Mouse (Mus musculus) ES-E14 (cell line): Measurements from ENCODE around the gene Sycp2. TPM values are rescaled to one million over a fixed set of nuclear protein-coding genes. Genes with fewer than 3 reads are reported as not detected.

ENCODE experiments used
- DNase-seq: peaks from one replicate; pipeline ENCODE4 v3.0.0-alpha.2; 2013; ENCODE audit warnings: low read depth, low spot score
- H3K27ac ChIP-seq: 2 replicates; pipeline ENCODE4 v1.5.1; 2012; ENCODE audit warnings: low read depth, mild to moderate bottlenecking, low read length, moderate library complexity, mixed read lengths; ENCODE audit not compliant: poor library complexity, insufficient read depth, severe bottlenecking
- H3K36me3 ChIP-seq: 2 replicates; pipeline ENCODE4 v1.6.1; 2012; ENCODE audit warnings: mild to moderate bottlenecking, low read length, moderate library complexity, mixed read lengths; ENCODE audit not compliant: control insufficient read depth, poor library complexity, insufficient read depth, severe bottlenecking
- H3K4me1 ChIP-seq, 2 experiments: fragments of 150-350 bp in 1 of 2; sonication (generic) in 1 of 2; 2 replicates each; pipeline ENCODE4 v1.6.1; 2012; ENCODE audit warnings: low read length in 2 of 2, mild to moderate bottlenecking in 1 of 2, mixed read lengths in 1 of 2; ENCODE audit not compliant: control insufficient read depth in 2 of 2, insufficient read depth in 2 of 2, poor library complexity in 1 of 2
- H3K4me3 ChIP-seq, 2 experiments: fragments of 150-350 bp in 1 of 2; sonication (generic) in 1 of 2; 2 replicates each; pipeline ENCODE4 v1.5.1; 2012; ENCODE audit warnings: low read length in 2 of 2, low read depth in 1 of 2, mild to moderate bottlenecking in 1 of 2, mixed read lengths in 1 of 2; ENCODE audit not compliant: insufficient read depth in 1 of 2, poor library complexity in 1 of 2, severe bottlenecking in 1 of 2
- H3K9ac ChIP-seq: 2 replicates; pipeline ENCODE4 v1.6.1; 2012; ENCODE audit warnings: low read depth, mild to moderate bottlenecking, low read length, mixed read lengths; ENCODE audit not compliant: poor library complexity, insufficient read depth, severe bottlenecking
- H3K9me3 ChIP-seq: fragments of 150-350 bp; sonication (generic); 2 replicates; pipeline ENCODE4 v1.6.1; 2012; ENCODE audit warnings: low read depth, mild to moderate bottlenecking, low read length; ENCODE audit not compliant: control insufficient read depth, insufficient read depth
- CHD2 ChIP-seq: IDR thresholded peaks from 2 replicates; pipeline ENCODE4 v1.6.1; 2014; ENCODE audit warnings: mild to moderate bottlenecking, low read depth, low read length, inconsistent platforms
- HCFC1 ChIP-seq: IDR thresholded peaks from 2 replicates; pipeline ENCODE4 v1.6.1; 2012; ENCODE audit warnings: low read length, inconsistent platforms, borderline replicate concordance; ENCODE audit not compliant: insufficient read depth
- MAFK ChIP-seq: IDR thresholded peaks from 2 replicates; pipeline ENCODE4 v1.6.1; 2014; ENCODE audit warnings: mild to moderate bottlenecking, low read depth, low read length, inconsistent platforms; ENCODE audit not compliant: insufficient read depth
- ZC3H11A ChIP-seq: IDR thresholded peaks from 2 replicates; pipeline ENCODE4 v1.6.1; 2012; ENCODE audit warnings: low read depth, mild to moderate bottlenecking, inconsistent platforms, low read length, borderline replicate concordance
- ZNF384 ChIP-seq: IDR thresholded peaks from 2 replicates; pipeline ENCODE4 v1.6.1; 2012; ENCODE audit warnings: low read depth, low read length, inconsistent platforms
- in situ Hi-C, 2 experiments: fragments of 600-800 bp; cut with MboI; formaldehyde crosslinking; loops; one replicate each; pipeline ENCODE4 v1.15.1; 2025; ENCODE audit warnings: low sequenced_read_pairs in 2 of 2, inconsistent platforms in 1 of 2; ENCODE audit not compliant: unreplicated experiment in 2 of 2
- total RNA-seq: library from RNA; depleted of rRNA; stranded (reverse); fragments of 300-350 nt; gene quantifications from 2 replicates; pipeline ENCODE4 v1.2.3, GENCODE M21; 2012

The Sycp2 gene
- total RNA-seq, 1 experiment: 1.4 TPM

DNA sequence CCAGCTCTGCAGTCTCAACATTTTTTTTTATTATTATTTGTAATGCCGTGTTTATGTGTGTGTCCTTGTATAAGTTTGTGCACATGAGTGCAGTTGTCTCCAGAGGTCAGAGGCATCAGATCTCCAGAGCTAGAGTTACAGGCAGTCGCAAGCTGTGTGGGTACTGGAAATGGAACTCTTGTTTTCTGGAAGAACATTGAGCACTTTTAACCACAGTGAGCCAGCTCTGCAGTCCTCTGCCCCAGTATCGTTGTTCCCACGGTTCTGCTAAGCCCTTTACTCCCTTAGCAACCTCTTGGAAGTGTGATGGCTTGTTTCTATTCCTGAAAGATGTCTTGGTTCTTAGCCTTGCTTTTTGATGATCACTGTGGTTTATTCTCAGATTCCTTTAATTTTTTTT is 41.9 kb upstream of the Sycp2 start:
- in situ Hi-C loops: no loop called here
- H3K9ac ChIP-seq: no peak overlapping the region
- H3K4me3 ChIP-seq: no peak overlapping the region
- TF ChIP-seq ZC3H11A (no peak), ZNF384 (no peak), HCFC1 (no peak), MAFK (no peak), CHD2 (no peak)
- no peaks in the 10 kb centered on the region for H3K36me3 ChIP-seq
- DNase-seq: no peak
- no peaks in the 10 kb centered on the region for H3K9me3 ChIP-seq
- no peaks in the 10 kb centered on the region for H3K4me1 ChIP-seq
- no peak overlapping the region for H3K27ac ChIP-seq

DNA sequence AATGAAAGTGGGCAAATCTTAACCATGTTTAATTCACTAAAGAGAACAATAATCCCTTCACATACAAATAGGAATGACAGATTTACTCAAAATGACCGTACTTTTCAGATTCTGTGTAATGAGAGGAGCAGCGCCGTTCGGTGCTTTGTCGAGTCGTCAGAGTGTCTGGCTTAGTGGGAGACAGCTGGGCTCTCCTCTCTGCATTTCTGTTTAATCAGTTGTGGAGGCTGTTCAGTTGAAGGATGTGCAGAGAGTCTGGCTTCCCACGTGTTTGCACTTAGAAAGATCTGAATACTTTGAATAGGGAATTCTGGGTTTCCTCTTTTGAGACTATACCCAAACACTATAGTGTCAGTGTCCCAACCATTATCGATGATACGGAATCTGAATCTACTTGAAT is 29.8 kb upstream of the Sycp2 start:
- Histone ChIP-seq H3K36me3 (no peaks in the 10 kb centered on the region), H3K4me3 (no peak overlapping the region), H3K9ac (no peak overlapping the region), H3K4me1 (no peaks in the 10 kb centered on the region), H3K27ac (no peak overlapping the region), H3K9me3 (no peaks in the 10 kb centered on the region)
- in situ Hi-C loops: no loop called here
- DNase-seq: no peak
- TF ChIP-seq MAFK (no peak), ZNF384 (no peak), ZC3H11A (no peak), HCFC1 (no peak), CHD2 (no peak)

DNA sequence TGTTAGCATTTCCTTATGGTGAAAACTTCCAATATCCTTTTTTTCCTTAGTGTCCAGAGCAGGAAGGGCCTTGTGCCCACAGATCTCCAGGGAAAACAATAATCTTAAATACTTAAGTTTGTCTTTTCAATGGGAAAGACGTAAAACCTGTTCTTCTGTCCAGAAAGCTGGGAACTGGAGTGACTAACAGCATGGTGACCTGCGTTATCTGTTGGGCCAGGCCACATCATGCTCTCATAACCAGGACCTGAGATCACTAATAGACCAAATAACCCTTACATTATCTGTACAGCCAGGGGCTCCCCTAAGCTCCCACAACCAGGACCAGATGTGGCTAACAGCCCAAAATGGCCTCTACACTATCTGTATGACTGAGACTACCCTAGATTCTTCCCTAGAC is 26.4 kb upstream of the Sycp2 start:
- DNase-seq: no peak
- TF ChIP-seq CHD2 (no peak), HCFC1 (no peak), MAFK (no peak), ZC3H11A (no peak), ZNF384 (no peak)
- Histone ChIP-seq H3K4me1 (no peaks in the 10 kb centered on the region), H3K36me3 (no peaks in the 10 kb centered on the region), H3K9me3 (no peaks in the 10 kb centered on the region), H3K27ac (no peak overlapping the region), H3K9ac (no peak overlapping the region), H3K4me3 (no peak overlapping the region)
- in situ Hi-C loops: no loop called here

DNA sequence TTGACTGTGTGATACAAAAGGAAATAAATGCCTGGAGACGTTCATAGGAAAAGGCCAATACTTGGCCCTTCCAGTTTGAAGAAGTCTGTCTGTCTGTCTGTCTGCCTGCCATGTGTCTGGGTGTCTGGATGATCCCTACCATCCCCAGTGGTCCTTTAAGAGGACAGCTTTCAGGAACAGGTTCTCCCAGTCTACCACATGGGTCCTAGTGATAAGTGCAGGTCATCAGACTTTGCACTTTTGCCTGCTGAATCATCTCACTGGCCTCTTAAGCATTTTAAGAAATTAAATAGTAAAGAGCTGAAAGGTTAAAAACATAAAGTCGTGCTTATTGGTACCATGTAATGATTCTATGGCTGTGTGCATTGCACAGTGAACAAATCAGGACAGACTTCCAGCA is 26.0 kb upstream of the Sycp2 start:
- in situ Hi-C loops: no loop called here

DNA sequence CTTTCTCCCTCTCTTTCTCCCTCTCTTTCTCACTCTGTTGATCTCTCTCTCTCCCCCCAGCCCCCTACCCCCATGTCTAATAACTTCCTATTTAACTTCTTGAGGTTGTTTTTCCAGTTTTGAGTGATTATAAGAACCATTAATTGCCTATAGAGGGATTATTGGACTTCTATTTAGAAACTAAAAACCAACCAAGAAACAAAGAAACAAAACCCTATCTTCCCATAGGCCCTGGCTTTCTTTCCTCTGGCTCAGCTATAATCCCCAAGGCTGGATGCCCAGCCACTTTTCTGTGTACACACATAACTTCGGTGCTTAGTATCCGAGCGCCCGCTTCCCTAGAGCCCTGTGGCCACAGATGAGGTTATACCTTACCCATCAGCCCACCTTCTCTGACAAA is 22.7 kb upstream of the Sycp2 start, which contains the start of gene Cdh26:
Gene Cdh26, plus strand, starts transcription at position 301 of the 400 bp plus-strand sequence.
- no peak within 1 kb of the TSS for H3K27ac ChIP-seq
- in situ Hi-C loops: no loop called here
- H3K4me3 ChIP-seq: no peak within 1 kb of the TSS
- DNase-seq: no peak
- TF ChIP-seq ZNF384: no peak
- no peak for TF ChIP-seq HCFC1
- TF ChIP-seq ZC3H11A: no peak
- TF ChIP-seq CHD2: no peak
- H3K9me3 ChIP-seq: no peaks in the 10 kb centered on the region
- no peak within 1 kb of the TSS for H3K9ac ChIP-seq
- H3K4me1 ChIP-seq: no peaks in the 10 kb centered on the region
- H3K36me3 ChIP-seq: no peaks in the 10 kb centered on the region

More for the DNA sequence above, 26.0 kb upstream of the Sycp2 start:
- DNase-seq: no peak
- Histone ChIP-seq H3K4me3 (no peak overlapping the region), H3K4me1 (no peaks in the 10 kb centered on the region), H3K27ac (no peak overlapping the region), H3K9ac (no peak overlapping the region), H3K36me3 (no peaks in the 10 kb centered on the region), H3K9me3 (no peaks in the 10 kb centered on the region)
- TF ChIP-seq CHD2 (no peak), ZC3H11A (no peak), ZNF384 (no peak), MAFK (no peak), HCFC1 (no peak)
